Mouse (Mus musculus) kidney, adult 2 months (tissue): Measurements from ENCODE around the gene Adcy2.

Source experiments
- CTCF ChIP-seq: fragments of 200-500 bp; conservative IDR thresholded peaks from 2 replicates; pipeline ENCODE4 v1.5.1; 2011; ENCODE audit warnings: low read depth, mild to moderate bottlenecking, control low read depth, low read length, moderate library complexity, mixed read lengths; ENCODE audit not compliant: insufficient read depth, insufficient read length
- POLR2A ChIP-seq: fragments of 200-500 bp; IDR thresholded peaks from one replicate; pipeline ENCODE4 v1.6.1; 2011; ENCODE audit warnings: low read depth, low read length, control low read depth

DNA sequence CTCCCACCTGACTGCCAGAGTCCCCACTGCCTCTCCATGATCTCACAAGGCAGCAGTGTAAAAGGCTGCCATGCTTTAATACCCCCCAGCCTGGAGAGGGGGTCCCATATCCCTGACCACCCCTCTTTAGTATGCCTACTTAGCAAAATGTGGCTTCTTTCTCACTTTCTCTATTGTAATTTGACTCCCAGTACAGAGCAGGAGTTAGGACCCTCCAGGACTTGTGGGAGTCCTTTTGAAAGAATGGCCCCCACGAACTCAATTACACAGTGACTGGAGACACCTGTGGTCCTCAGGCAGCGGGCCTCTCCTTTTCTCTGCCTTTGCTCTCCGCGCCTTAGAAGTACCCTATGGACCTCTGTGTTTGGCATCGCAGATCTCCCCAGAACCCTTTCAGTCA, 485 bp upstream of the Adcy2 start:
- TF ChIP-seq CTCF (no peak), POLR2A (no peak)
